Mouse (Mus musculus) C2C12 (cell line): Measurements from ENCODE around the gene Lrriq3.

Source experiments
- CTCF ChIP-seq: IDR thresholded peaks from one replicate; pipeline ENCODE4 v1.5.1; 2011; ENCODE audit not compliant: control insufficient read depth, insufficient read depth, insufficient read length
- MAX ChIP-seq: IDR thresholded peaks from one replicate; pipeline ENCODE4 v1.6.1; 2011; ENCODE audit warnings: mild to moderate bottlenecking, control low read depth
- MYOD1 ChIP-seq: IDR thresholded peaks from one replicate; pipeline ENCODE4 v1.6.1; 2011; ENCODE audit warnings: low read depth; ENCODE audit not compliant: control insufficient read depth, insufficient read length
- USF1 ChIP-seq: IDR thresholded peaks from one replicate; pipeline ENCODE4 v1.6.1; 2011; ENCODE audit warnings: low read depth, mild to moderate bottlenecking, control low read depth, moderate library complexity

DNA sequence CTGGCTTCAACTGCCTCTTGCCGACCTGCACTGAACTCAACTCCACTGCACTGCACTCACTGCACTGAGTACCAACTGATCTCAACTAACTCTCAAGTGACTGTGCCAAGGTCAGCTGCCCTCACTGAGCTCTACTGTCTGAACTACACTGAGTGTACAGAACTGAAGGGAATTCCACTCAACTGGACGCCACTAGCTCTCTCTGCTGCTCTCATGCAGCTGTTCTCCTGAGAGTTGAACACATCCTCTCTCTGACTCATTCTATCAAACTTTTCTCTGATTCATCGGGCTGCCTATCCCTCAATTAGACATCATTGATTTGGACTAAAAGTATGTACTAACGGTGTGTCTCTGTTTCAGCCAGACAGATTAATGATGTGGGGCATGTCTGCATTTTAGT, 15.3 kb upstream of the Lrriq3 start:
- no peak for TF ChIP-seq CTCF
- peak; percentile 95 for TF ChIP-seq MYOD1
- no peak for TF ChIP-seq MAX
- TF ChIP-seq USF1: no peak
